In genomic region chr19:37435853-37436174, GRCm38 (mm10) we compare ENCODE assay signal across 8 mouse cellular contexts. TPM values are rescaled to one million over a fixed set of nuclear protein-coding genes. Genes with fewer than 3 reads are reported as not detected.
DNase-seq lines count a peak whose midpoint lies in the region; ATAC-seq and TF ChIP-seq lines count a peak whose summit lies in the region.

No protein-coding gene starts in this region.

- WGBS in heart, embryonic 10.5 days: 4% methylated on average over 10 of the region's 10 CpGs
- WGBS in neural tube, embryonic 11.5 days: 8% methylated on average over 10 of the region's 10 CpGs
- WGBS in liver, adult 2 months: 4% methylated on average over 10 of the region's 10 CpGs

- H3K4me1 ChIP-seq in heart, embryonic 10.5 days: peaks cover 20% of the 10 kb centered on the region
- no peaks in the 10 kb centered on the region; the same call in 1 of the 2 replicates for H3K4me1 ChIP-seq in neural tube, embryonic 11.5 days (ENCODE audit: control insufficient read depth, insufficient read depth, low read length)
- H3K4me1 ChIP-seq in liver, adult 2 months (ENCODE audit: control insufficient read depth, insufficient read depth, low read length): peaks cover 15% of the 10 kb centered on the region

- no peak overlapping the region for H3K27ac ChIP-seq in heart, embryonic 10.5 days
- no peak overlapping the region for H3K27ac ChIP-seq in neural tube, embryonic 11.5 days (ENCODE audit: low read depth, low read length)
- H3K27ac ChIP-seq in liver, adult 2 months (replicated peaks; ENCODE audit: insufficient read depth, low read depth, low read length): peak overlapping the region; percentile 89

- no peak for TF ChIP-seq CTCF in liver, adult 2 months (IDR thresholded peaks at IDR 0.05; ENCODE audit: low read depth, low read length)

- H3K9me3 ChIP-seq in heart, embryonic 10.5 days: no peaks in the 10 kb centered on the region
- H3K9me3 ChIP-seq in neural tube, embryonic 11.5 days (ENCODE audit: control insufficient read depth, low read length): no peaks in the 10 kb centered on the region

- H3K4me3 ChIP-seq in heart, embryonic 10.5 days: peak overlapping the region; percentile 66
- H3K4me3 ChIP-seq in neural tube, embryonic 11.5 days (ENCODE audit: low read depth, low read length): no peak overlapping the region
- H3K4me3 ChIP-seq in liver, adult 2 months (ENCODE audit: insufficient read depth, low read depth, low read length): peak overlapping the region; percentile 99

- ATAC-seq in neural tube, embryonic 11.5 days (ENCODE audit: insufficient read depth, low FRiP score, low TSS enrichment): no peak
- ATAC-seq in megakaryocyte progenitor cell, adult 5-6 weeks (replicated peaks; ENCODE audit: poor library complexity): no peak

- intact Hi-C loops in gastrocnemius, postnatal 36 days (cut with DNase I): loop anchor here (5.0 kb wide), 1 partner anchor 71 kb away; no protein-coding TSS in a partner anchor

- H3K27me3 ChIP-seq in heart, embryonic 10.5 days (ENCODE audit: insufficient read depth, poor library complexity, severe bottlenecking): peaks cover 96% of the 10 kb centered on the region
- H3K27me3 ChIP-seq in neural tube, embryonic 11.5 days (ENCODE audit: control insufficient read depth, insufficient read depth, low read length): peaks cover 73% of the 10 kb centered on the region
- H3K27me3 ChIP-seq in liver, adult 2 months (ENCODE audit: control insufficient read depth, insufficient read depth, low read length): no peaks in the 10 kb centered on the region

- H3K79me2 ChIP-seq in liver, adult 2 months (ENCODE audit: control insufficient read depth, insufficient read depth, low read length): peaks cover 7% of the 10 kb centered on the region

- no peak for TF ChIP-seq POLR2A in liver, adult 2 months (IDR thresholded peaks at IDR 0.05; ENCODE audit: extremely low read depth, insufficient read depth, low read length)

- no peak overlapping the region for H3K9ac ChIP-seq in neural tube, embryonic 11.5 days (ENCODE audit: low read length)
- peak overlapping the region; percentile 100 for H3K9ac ChIP-seq in liver, adult 2 months (ENCODE audit: low read depth, low read length)

- no peaks in the 10 kb centered on the region for H3K36me3 ChIP-seq in heart, embryonic 10.5 days
- H3K36me3 ChIP-seq in neural tube, embryonic 11.5 days (ENCODE audit: control insufficient read depth, insufficient read depth, low read length): no peaks in the 10 kb centered on the region
- H3K36me3 ChIP-seq in liver, adult 2 months (ENCODE audit: control insufficient read depth, insufficient read depth, low read length): peaks cover 28% of the 10 kb centered on the region

- H3K4me2 ChIP-seq in neural tube, embryonic 11.5 days (ENCODE audit: low read depth): no peak overlapping the region

- DNase-seq in heart, embryonic 10.5 days (ENCODE audit: low spot score): no peak
- DNase-seq in heart, adult 8-10 months (ENCODE audit: low spot score): no peak
- DNase-seq in neural tube, embryonic 11.5 days (ENCODE audit: low spot score): peak; percentile 31
- no peak for DNase-seq in neural tube, embryonic 10.5 days (ENCODE audit: extremely low spot score, low spot score)
- peak; percentile 57 for DNase-seq in liver, adult 2 months (ENCODE audit: extremely low read depth, low read depth, low spot score)
- DNase-seq in gastrocnemius, postnatal 36 days: no peak
- no peak for DNase-seq in urinary bladder, postnatal 4 days (ENCODE audit: low spot score in 2 of 2)

RNA-seq across cellular contexts. Expression of gene Hhex, which starts 1.2 kb away (rescaled TPM):
- 10.6 and 26.5 TPM in 2 replicates for polyA plus RNA-seq in heart, embryonic 10.5 days (2016; fragmentation: Nextera tagmentation; extraction: Ambion mirVana)
- 1 to 10 TPM; 3.0 to 4.1 (median 3.5) TPM for total RNA-seq in heart, adult 8-10 months (2022)
- 4.5 and 5.8 TPM in 2 replicates for polyA plus RNA-seq in neural tube, embryonic 11.5 days (2014; fragmentation: Nextera tagmentation; extraction: Ambion mirVana)
- total RNA-seq in liver, adult 2 months (2014; rRNA removed): 15.9 and 28.4 TPM in 2 replicates
- 73.0 and 107 TPM in 2 replicates for polyA plus RNA-seq in liver, adult 2 months (2012; rRNA removed)
- total RNA-seq in megakaryocyte progenitor cell, adult 5-6 weeks (2015): 87.2 and 88.1 TPM in 2 replicates
- 28.2 and 29.9 TPM in 2 replicates for total RNA-seq in megakaryocyte progenitor cell, adult 5-6 weeks (2017)
- total RNA-seq in gastrocnemius, postnatal 36 days (2021): 1 to 10 TPM; 1.4 to 2.2 TPM

RNA-seq across cellular contexts. Expression of gene Kif11, which starts 59.6 kb away (rescaled TPM):
- polyA plus RNA-seq in heart, embryonic 10.5 days (2016; fragmentation: Nextera tagmentation; extraction: Ambion mirVana): 54.7 and 56.8 TPM in 2 replicates
- total RNA-seq in heart, adult 8-10 months (2022): under 1 TPM; 0.19 to 0.80 (median 0.44) TPM
- 75.9 and 78.1 TPM in 2 replicates for polyA plus RNA-seq in neural tube, embryonic 11.5 days (2014; fragmentation: Nextera tagmentation; extraction: Ambion mirVana)
- 0.55 and 1.7 TPM in 2 replicates for total RNA-seq in liver, adult 2 months (2014; rRNA removed)
- 0.11 and 0.19 TPM in 2 replicates for polyA plus RNA-seq in liver, adult 2 months (2012; rRNA removed)
- total RNA-seq in megakaryocyte progenitor cell, adult 5-6 weeks (2015): 113 and 116 TPM in 2 replicates
- 160 and 187 TPM in 2 replicates for total RNA-seq in megakaryocyte progenitor cell, adult 5-6 weeks (2017)
- under 1 TPM; 0.49 to 0.97 TPM for total RNA-seq in gastrocnemius, postnatal 36 days (2021)

Comparison
In these comparisons a context has a peak if more than half of its experiments do, and no peak if none do; other contexts are left out.
1. DNase-seq: peak in neural tube, embryonic 11.5 days (single experiment) and liver, adult 2 months (single experiment); none in heart, embryonic 10.5 days (single experiment), heart, adult 8-10 months (single experiment), neural tube, embryonic 10.5 days (single experiment), gastrocnemius, postnatal 36 days (0 of 2) and urinary bladder, postnatal 4 days (0 of 2).
2. RNA of gene Kif11, which starts 59.6 kb away (total RNA-seq): 113 to 187 TPM in megakaryocyte progenitor cell, adult 5-6 weeks; 0.49 to 0.97 TPM in gastrocnemius, postnatal 36 days, 0.55 to 1.7 TPM in liver, adult 2 months and 0.19 to 0.80 TPM in heart, adult 8-10 months; every median in the first group is over 10 times any median in the second.